Mouse (Mus musculus): ENCODE results near the gene Slco4a1.

DNA sequence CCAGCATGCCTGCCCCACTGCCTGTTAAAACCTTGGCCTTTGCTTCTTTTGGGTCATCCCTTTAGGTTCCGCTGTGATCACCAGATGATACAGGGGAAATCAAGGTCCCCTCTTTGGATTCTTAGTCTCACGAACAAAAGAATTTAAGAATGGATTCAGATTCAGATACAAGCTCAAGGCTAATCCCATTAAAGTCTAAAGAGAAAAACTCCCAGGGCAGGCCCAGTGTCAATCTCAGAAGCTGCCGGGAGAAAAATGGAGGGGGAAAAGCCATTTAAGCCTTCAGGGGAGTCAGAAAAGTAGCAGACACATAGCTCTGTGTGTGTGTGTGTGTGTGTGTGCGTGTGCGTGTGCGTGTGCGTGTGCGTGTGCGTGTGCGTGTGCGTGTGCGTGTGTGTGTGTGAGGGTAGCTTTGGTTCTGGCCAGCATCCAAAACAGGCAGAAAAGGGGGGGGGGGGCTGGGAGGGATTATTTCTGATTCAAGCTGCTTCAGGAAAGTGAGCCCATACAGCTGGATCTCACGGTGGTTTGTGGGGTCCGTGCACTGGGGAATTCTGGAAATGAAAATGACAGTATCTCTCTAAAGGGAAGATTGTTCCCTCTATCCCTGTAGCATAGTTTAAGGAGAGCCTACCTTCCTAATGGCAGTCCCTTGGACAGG is 52.5 kb downstream of the Slco4a1 start:
- TF ChIP-seq CTCF (IDR thresholded peaks at IDR 0.05; ENCODE audit: borderline replicate concordance, insufficient read depth, low read depth, low read length), result no peak
- no peak for TF ChIP-seq POLR2A (IDR thresholded peaks at IDR 0.05; ENCODE audit: borderline replicate concordance, insufficient read depth, low read length)
